Mouse (Mus musculus) cerebellum, adult 2 months (tissue): ENCODE results near the gene Gm21969.

Source experiments
- CTCF ChIP-seq: fragments of 200-500 bp; IDR thresholded peaks from 2 replicates; pipeline ENCODE4 v1.5.1; 2011; ENCODE audit warnings: low read depth, mild to moderate bottlenecking, control low read depth, low read length, moderate library complexity, borderline replicate concordance; ENCODE audit not compliant: insufficient read depth
- POLR2A ChIP-seq: fragments of 200-500 bp; IDR thresholded peaks from 2 replicates; pipeline ENCODE4 v1.6.1; 2011; ENCODE audit warnings: low read length, control low read depth, borderline replicate concordance; ENCODE audit not compliant: insufficient read depth

- TF ChIP-seq CTCF (no peak), POLR2A (no peak)
Observed at GRCm38 (mm10) chr4:139631141-139631540, 28.2 kb downstream of the Gm21969 start.
